Comparison of ENCODE assay signal across 22 mouse cellular contexts in the genomic region with DNA sequence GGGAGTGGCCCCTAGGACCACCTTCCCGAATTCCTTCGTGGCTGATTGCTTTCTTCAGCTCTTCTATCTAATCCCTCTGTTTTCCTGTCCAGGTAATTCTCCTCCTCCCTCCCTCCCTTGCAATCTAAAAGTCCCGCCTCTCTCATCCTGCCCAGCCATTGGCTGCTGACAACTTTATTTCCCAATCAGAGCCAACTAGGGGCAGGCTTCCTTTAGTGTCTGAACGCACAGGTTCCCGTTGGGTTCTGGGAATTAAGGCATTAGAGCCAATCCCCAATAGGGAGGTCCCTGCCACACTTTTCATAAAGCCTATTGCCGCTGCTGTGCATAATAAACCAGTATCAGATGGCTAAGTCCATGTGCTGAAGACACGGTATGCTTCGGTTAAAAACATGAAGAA.
A peak's percentile ranks its signal among the peaks of the same experiment; 100 is the strongest.
DNase-seq lines count a peak whose midpoint lies in the region; ATAC-seq lines count a peak whose summit lies in the region.
"Had no signal": no experiment of that assay in that cellular context is flagged by ENCODE, and none has a peak within 500 bp of the region (broad histone marks: within the 10 kb centered on the region; RNA-seq: fewer than 3 reads in every experiment).

No protein-coding gene starts in this region.

- H3K4me3 ChIP-seq in embryonic facial prominence, embryonic 11.5 days (ENCODE audit: low read depth, low read length): no peak overlapping the region
- no peak overlapping the region for H3K4me3 ChIP-seq in embryonic facial prominence, embryonic 10.5 days
- H3K4me3 ChIP-seq in midbrain, embryonic 14.5 days (replicated peaks; ENCODE audit: low read depth, low read length): no peak overlapping the region
- H3K4me3 ChIP-seq: embryonic facial prominence, embryonic 12.5 days; embryonic facial prominence, embryonic 15.5 days; erythroblast, embryonic 14.5 days; forebrain, embryonic 10.5 days; forebrain, embryonic 12.5 days had no signal

- no peaks in the 10 kb centered on the region for H3K9me3 ChIP-seq in embryonic facial prominence, embryonic 11.5 days (replicated peaks; ENCODE audit: control insufficient read depth, low read length)
- H3K9me3 ChIP-seq in embryonic facial prominence, embryonic 10.5 days: no peaks in the 10 kb centered on the region
- no peaks in the 10 kb centered on the region for H3K9me3 ChIP-seq in midbrain, embryonic 14.5 days (ENCODE audit: control insufficient read depth, low read length)
- H3K9me3 ChIP-seq: embryonic facial prominence, embryonic 12.5 days; embryonic facial prominence, embryonic 15.5 days; forebrain, embryonic 10.5 days; forebrain, embryonic 12.5 days had no signal

- WGBS in embryonic facial prominence, embryonic 11.5 days: 42% methylated on average over 8 of the region's 8 CpGs
- WGBS in embryonic facial prominence, embryonic 10.5 days: 42% methylated on average over 8 of the region's 8 CpGs
- WGBS in midbrain, embryonic 14.5 days: 40% methylated on average over 8 of the region's 8 CpGs

- H3K4me1 ChIP-seq in embryonic facial prominence, embryonic 11.5 days (ENCODE audit: control insufficient read depth, insufficient read depth, low read length): no peaks in the 10 kb centered on the region
- H3K4me1 ChIP-seq in embryonic facial prominence, embryonic 10.5 days: peaks cover 6% of the 10 kb centered on the region; the same call in 1 of the 2 replicates
- no peaks in the 10 kb centered on the region for H3K4me1 ChIP-seq in midbrain, embryonic 14.5 days (ENCODE audit: control insufficient read depth, insufficient read depth, low read length)
- H3K4me1 ChIP-seq: embryonic facial prominence, embryonic 12.5 days; forebrain, embryonic 12.5 days had no signal

- peak; percentile 10 for DNase-seq in embryonic facial prominence, embryonic 11.5 days (ENCODE audit: low spot score)
- no peak for DNase-seq in embryonic facial prominence, embryonic 10.5 days (ENCODE audit: low spot score)
- peak; percentile 53 for DNase-seq in ZHBTc4 (ENCODE audit: low read depth, low spot score)
- no peak for DNase-seq in midbrain, embryonic 14.5 days
- DNase-seq: adrenal gland, adult 2 months; adrenal gland, postnatal 10 days; adrenal gland, postnatal 25 days; B cell, adult 2 months; cerebellum, adult 11 months; cerebellum, adult 18-20 months; cerebellum, adult 8-10 months; cerebellum, adult 9-11 months; cerebellum, postnatal 14 days had no signal

- H3K36me3 ChIP-seq in embryonic facial prominence, embryonic 11.5 days (replicated peaks; ENCODE audit: control insufficient read depth, insufficient read depth, low read depth, low read length): no peaks in the 10 kb centered on the region
- no peaks in the 10 kb centered on the region for H3K36me3 ChIP-seq in embryonic facial prominence, embryonic 10.5 days (replicated peaks)
- H3K36me3 ChIP-seq in midbrain, embryonic 14.5 days (ENCODE audit: control insufficient read depth, insufficient read depth, low read length): no peaks in the 10 kb centered on the region
- H3K36me3 ChIP-seq: embryonic facial prominence, embryonic 12.5 days; embryonic facial prominence, embryonic 15.5 days; forebrain, embryonic 10.5 days; forebrain, embryonic 12.5 days had no signal

- H3K27me3 ChIP-seq in embryonic facial prominence, embryonic 11.5 days (ENCODE audit: control insufficient read depth, insufficient read depth, low read length): no peaks in the 10 kb centered on the region
- peaks cover 4% of the 10 kb centered on the region; the same call in 1 of the 2 replicates for H3K27me3 ChIP-seq in embryonic facial prominence, embryonic 10.5 days (replicated peaks; ENCODE audit: low read depth, poor library complexity, severe bottlenecking)
- no peaks in the 10 kb centered on the region for H3K27me3 ChIP-seq in midbrain, embryonic 14.5 days (ENCODE audit: control insufficient read depth, insufficient read depth, low read length)
- H3K27me3 ChIP-seq: embryonic facial prominence, embryonic 15.5 days had no signal

- no peak overlapping the region for H3K9ac ChIP-seq in embryonic facial prominence, embryonic 11.5 days (replicated peaks; ENCODE audit: low read length)
- H3K9ac ChIP-seq in midbrain, embryonic 14.5 days (replicated peaks; ENCODE audit: low read length): no peak overlapping the region
- H3K9ac ChIP-seq: embryonic facial prominence, embryonic 12.5 days; embryonic facial prominence, embryonic 15.5 days; forebrain, embryonic 12.5 days had no signal

- H3K27ac ChIP-seq in embryonic facial prominence, embryonic 11.5 days (replicated peaks; ENCODE audit: low read depth, low read length): no peak overlapping the region
- no peak overlapping the region for H3K27ac ChIP-seq in embryonic facial prominence, embryonic 10.5 days (replicated peaks)
- no peak overlapping the region for H3K27ac ChIP-seq in midbrain, embryonic 14.5 days (replicated peaks; ENCODE audit: low read depth, low read length)
- H3K27ac ChIP-seq: embryonic facial prominence, embryonic 12.5 days; embryonic facial prominence, embryonic 15.5 days; forebrain, embryonic 10.5 days; forebrain, embryonic 12.5 days had no signal

- no peak overlapping the region for H3K4me2 ChIP-seq in embryonic facial prominence, embryonic 11.5 days (ENCODE audit: low read depth, low read length)
- H3K4me2 ChIP-seq in midbrain, embryonic 14.5 days (ENCODE audit: low read length): no peak overlapping the region
- H3K4me2 ChIP-seq: embryonic facial prominence, embryonic 12.5 days; embryonic facial prominence, embryonic 15.5 days; forebrain, embryonic 12.5 days had no signal

- ATAC-seq in embryonic facial prominence, embryonic 11.5 days (replicated peaks; ENCODE audit: insufficient number of reproducible peaks, low FRiP score, low TSS enrichment, low read depth): no peak
- ATAC-seq in midbrain, embryonic 14.5 days (ENCODE audit: low FRiP score, low TSS enrichment): no peak
- no peak for ATAC-seq in granulocyte monocyte progenitor cell, adult 5-6 weeks (replicated peaks; ENCODE audit: poor library complexity, severe bottlenecking)
- ATAC-seq: CD4-positive, CD25-positive, alpha-beta regulatory T cell, adult 4 months; forebrain, embryonic 14.5 days; forebrain, embryonic 16.5 days had no signal

Comparison
In these comparisons a context has a peak if more than half of its experiments do, and no peak if none do; other contexts are left out.
1. DNase-seq: peak in embryonic facial prominence, embryonic 11.5 days (single experiment) and ZHBTc4 (single experiment); none in embryonic facial prominence, embryonic 10.5 days (single experiment) and midbrain, embryonic 14.5 days (single experiment).